Mouse (Mus musculus) liver, postnatal 0 days (tissue): Measurements from ENCODE around the gene Arfgap3.
"Not testable (repeated sequence)": the region's sequence is repeated elsewhere in the genome, so short reads cannot be mapped to it uniquely, and the experiment has no call there.

Experiments
- CTCF ChIP-seq: sonication (generic); IDR thresholded peaks from 2 replicates; pipeline ENCODE4 v1.5.1; 2016; ENCODE audit warnings: antibody characterized with exemption, low read depth
- EP300 ChIP-seq: IDR thresholded peaks from 2 replicates; pipeline ENCODE4 v1.6.1; 2016; ENCODE audit warnings: antibody characterized with exemption, low read depth, mild to moderate bottlenecking

DNA sequence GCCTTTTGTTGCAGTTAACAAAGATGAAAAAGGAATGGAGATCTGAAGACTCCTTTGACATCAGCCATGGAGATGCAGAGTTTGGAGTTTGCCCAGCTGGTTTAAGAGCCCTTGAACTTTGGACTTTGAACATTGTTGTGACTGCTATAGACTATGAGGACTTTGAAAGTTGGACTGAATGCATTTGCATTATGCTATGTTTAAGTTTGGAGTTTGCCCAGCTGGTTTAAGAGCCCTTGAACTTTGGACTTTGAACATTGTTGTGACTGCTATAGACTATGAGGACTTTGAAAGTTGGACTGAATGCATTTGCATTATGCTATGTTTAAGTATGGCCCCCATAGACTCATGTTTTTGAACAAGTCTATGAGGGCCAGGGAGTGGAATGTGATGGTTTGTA is 75.8 kb downstream of the Arfgap3 start:
- TF ChIP-seq CTCF, EP300: not testable (repeated sequence)
